Mouse (Mus musculus): ENCODE measurements around the gene Nim1k. TPM values are rescaled to one million over a fixed set of nuclear protein-coding genes. Genes with fewer than 3 reads are reported as not detected.

Gene Nim1k
- polyA plus RNA-seq, 1 experiment: 5.5 TPM

DNA sequence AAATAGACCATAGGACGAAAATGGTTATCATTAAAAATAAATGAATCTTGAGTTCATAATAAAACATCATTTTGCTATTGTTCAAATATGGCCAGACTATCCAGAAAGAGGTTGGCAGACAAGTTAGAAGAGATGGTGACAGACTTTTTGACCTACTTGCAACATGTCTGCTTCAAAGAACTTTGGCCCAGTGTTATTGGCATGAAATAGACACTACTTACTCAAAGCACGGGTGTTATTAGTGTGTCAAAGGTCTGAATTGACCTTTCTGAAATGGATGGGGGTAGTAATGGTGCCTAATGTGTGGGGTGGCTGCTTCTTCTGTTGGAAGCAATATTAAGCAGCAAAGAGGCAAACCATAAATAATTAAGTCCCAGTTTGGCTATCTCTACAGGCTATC, 39.6 kb downstream of the Nim1k start:
- no peaks in the 10 kb centered on the region for H3K27me3 ChIP-seq (ENCODE audit: control insufficient read depth, insufficient read depth, low read length)
- DNase-seq: no peak
- H3K4me3 ChIP-seq (ENCODE audit: control insufficient read depth, insufficient read depth, low read length): no peak overlapping the region
- H3K27ac ChIP-seq (ENCODE audit: control insufficient read depth, insufficient read depth, low read length): no peak overlapping the region
- 95% methylated on average over 2 of the region's 2 CpGs for WGBS
- no peak for TF ChIP-seq CTCF (IDR thresholded peaks at IDR 0.05; ENCODE audit: borderline replicate concordance, control insufficient read depth, extremely low read depth, insufficient read depth, low read length, poor library complexity)
- no peak for TF ChIP-seq POLR2A (IDR thresholded peaks at IDR 0.05; ENCODE audit: control insufficient read depth, extremely low read depth, insufficient read depth, low read length, poor library complexity)
- H3K4me1 ChIP-seq (replicated peaks; ENCODE audit: control insufficient read depth, insufficient read depth, low read length): no peaks in the 10 kb centered on the region
- peaks cover 23% of the 10 kb centered on the region for H3K36me3 ChIP-seq (ENCODE audit: control insufficient read depth, insufficient read depth, low read length)

DNA sequence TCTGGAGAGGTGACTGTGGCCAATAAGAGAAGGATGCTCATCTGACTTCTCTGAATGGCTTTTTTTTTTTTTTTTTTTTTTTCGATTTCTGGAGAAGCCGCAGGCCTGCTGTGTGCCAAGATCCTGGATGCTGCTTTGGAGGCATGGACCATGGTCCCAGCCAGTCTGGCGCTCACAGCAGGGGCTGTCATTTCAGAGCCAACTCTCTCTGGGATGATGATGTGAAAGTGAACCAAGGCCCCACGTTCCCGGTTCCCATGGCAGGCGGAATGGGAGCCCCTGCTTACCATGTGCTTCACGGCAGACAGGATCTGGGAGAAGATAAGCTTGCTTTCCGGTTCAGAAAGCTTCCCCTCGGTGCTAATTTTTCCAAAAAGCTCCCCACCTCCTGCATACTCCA, 41.9 kb downstream of the Nim1k start:
- H3K4me3 ChIP-seq (ENCODE audit: control insufficient read depth, insufficient read depth, low read length): no peak overlapping the region
- no peak for DNase-seq
- TF ChIP-seq POLR2A (IDR thresholded peaks at IDR 0.05; ENCODE audit: control insufficient read depth, extremely low read depth, insufficient read depth, low read length, poor library complexity) (no peak), CTCF (IDR thresholded peaks at IDR 0.05; ENCODE audit: borderline replicate concordance, control insufficient read depth, extremely low read depth, insufficient read depth, low read length, poor library complexity) (no peak)
- no peaks in the 10 kb centered on the region for H3K4me1 ChIP-seq (replicated peaks; ENCODE audit: control insufficient read depth, insufficient read depth, low read length)
- H3K36me3 ChIP-seq (ENCODE audit: control insufficient read depth, insufficient read depth, low read length): peaks cover 30% of the 10 kb centered on the region
- no peak overlapping the region for H3K27ac ChIP-seq (ENCODE audit: control insufficient read depth, insufficient read depth, low read length)
- H3K27me3 ChIP-seq (ENCODE audit: control insufficient read depth, insufficient read depth, low read length): no peaks in the 10 kb centered on the region
- WGBS: 92% methylated on average over 9 of the region's 9 CpGs

DNA sequence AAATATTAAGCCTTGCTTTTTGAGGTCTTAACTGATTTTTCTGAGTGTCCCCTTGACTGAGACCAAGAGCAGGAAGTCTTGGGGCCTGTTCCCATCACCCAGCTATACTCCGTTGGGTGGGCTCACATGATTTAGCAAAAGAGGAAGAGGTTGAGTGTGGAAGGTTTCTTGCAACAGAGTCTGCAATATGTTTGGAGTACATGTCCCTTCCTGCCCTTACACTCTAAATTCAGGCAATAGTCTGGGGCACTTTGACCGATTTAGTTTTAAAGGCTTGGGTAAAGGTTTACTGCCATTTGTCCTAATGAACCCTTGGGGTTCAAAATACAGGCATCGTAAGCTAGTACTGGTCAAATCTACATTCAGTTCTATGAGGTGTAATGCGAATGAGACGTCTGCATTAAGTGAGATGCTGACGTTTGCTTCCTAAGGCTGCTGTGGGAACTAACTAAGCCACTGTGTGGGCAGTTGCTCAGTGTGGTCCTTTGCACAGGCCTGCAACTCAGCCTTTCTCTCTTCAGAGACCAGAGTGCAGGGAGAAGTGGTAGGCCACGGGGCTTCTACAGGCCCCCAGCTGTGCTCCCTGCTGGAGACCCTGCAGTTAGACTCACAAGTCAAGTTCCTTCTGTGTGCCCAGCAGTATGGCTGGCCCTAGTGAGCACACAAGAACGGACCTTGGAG, 42.4 kb downstream of the Nim1k start:
- no peak for TF ChIP-seq CTCF (IDR thresholded peaks at IDR 0.05; ENCODE audit: borderline replicate concordance, control insufficient read depth, extremely low read depth, insufficient read depth, low read length, poor library complexity)
- TF ChIP-seq POLR2A (IDR thresholded peaks at IDR 0.05; ENCODE audit: control insufficient read depth, extremely low read depth, insufficient read depth, low read length, poor library complexity): no peak
- 75% methylated on average over 8 of the region's 8 CpGs for WGBS

DNA sequence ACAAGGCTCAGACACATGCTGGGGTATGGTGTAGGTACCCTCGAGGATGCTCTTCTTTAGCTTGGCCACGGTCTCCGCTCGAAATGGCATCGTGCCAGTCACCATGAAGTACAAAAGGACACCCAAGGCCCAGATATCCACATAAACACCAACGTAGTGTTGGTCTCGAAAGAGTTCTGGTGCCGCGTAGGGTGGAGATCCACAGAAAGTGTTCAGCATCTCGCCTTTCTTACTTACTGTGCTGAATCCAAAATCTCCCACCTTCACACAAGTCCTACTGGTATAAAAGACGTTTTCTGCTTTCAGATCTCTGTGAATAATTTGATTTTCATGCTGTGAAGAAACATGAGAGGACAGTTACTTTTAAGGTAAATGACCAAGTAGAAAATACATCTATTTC, 43.2 kb downstream of the Nim1k start:
- Histone ChIP-seq H3K36me3 (ENCODE audit: control insufficient read depth, insufficient read depth, low read length) (peaks cover 30% of the 10 kb centered on the region), H3K4me1 (replicated peaks; ENCODE audit: control insufficient read depth, insufficient read depth, low read length) (no peaks in the 10 kb centered on the region), H3K4me3 (ENCODE audit: control insufficient read depth, insufficient read depth, low read length) (no peak overlapping the region), H3K27ac (ENCODE audit: control insufficient read depth, insufficient read depth, low read length) (no peak overlapping the region), H3K27me3 (ENCODE audit: control insufficient read depth, insufficient read depth, low read length) (no peaks in the 10 kb centered on the region)
- no peak for DNase-seq
- TF ChIP-seq CTCF (IDR thresholded peaks at IDR 0.05; ENCODE audit: borderline replicate concordance, control insufficient read depth, extremely low read depth, insufficient read depth, low read length, poor library complexity): no peak
- TF ChIP-seq POLR2A (IDR thresholded peaks at IDR 0.05; ENCODE audit: control insufficient read depth, extremely low read depth, insufficient read depth, low read length, poor library complexity): no peak
- 98% methylated on average over 11 of the region's 11 CpGs for WGBS

More for the DNA sequence above, 42.4 kb downstream of the Nim1k start:
- Histone ChIP-seq H3K27ac (ENCODE audit: control insufficient read depth, insufficient read depth, low read length) (no peak overlapping the region), H3K4me3 (ENCODE audit: control insufficient read depth, insufficient read depth, low read length) (no peak overlapping the region), H3K36me3 (ENCODE audit: control insufficient read depth, insufficient read depth, low read length) (peaks cover 30% of the 10 kb centered on the region), H3K4me1 (replicated peaks; ENCODE audit: control insufficient read depth, insufficient read depth, low read length) (no peaks in the 10 kb centered on the region), H3K27me3 (ENCODE audit: control insufficient read depth, insufficient read depth, low read length) (no peaks in the 10 kb centered on the region)
- no peak for DNase-seq

DNA sequence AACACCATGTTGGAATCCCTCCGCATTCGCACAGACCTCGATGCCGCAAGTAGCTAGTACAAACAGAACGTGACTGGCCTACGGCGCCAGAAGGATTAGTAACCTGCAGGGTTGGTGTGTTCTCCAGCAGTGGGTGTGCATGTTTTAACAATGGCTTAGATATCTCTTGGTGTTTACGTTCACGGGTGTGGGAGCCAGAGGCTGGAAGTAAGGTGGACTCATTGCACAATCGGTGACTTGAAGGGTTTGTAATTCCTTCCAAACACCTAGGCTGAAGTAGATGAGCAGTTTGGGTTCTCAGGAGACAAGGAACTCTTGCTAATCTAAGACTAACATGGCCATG, 45.4 kb downstream of the Nim1k start:
- H3K4me3 ChIP-seq (ENCODE audit: control insufficient read depth, insufficient read depth, low read length): no peak overlapping the region
- TF ChIP-seq CTCF (IDR thresholded peaks at IDR 0.05; ENCODE audit: borderline replicate concordance, control insufficient read depth, extremely low read depth, insufficient read depth, low read length, poor library complexity) (no peak), POLR2A (IDR thresholded peaks at IDR 0.05; ENCODE audit: control insufficient read depth, extremely low read depth, insufficient read depth, low read length, poor library complexity) (no peak)
- no peak overlapping the region for H3K27ac ChIP-seq (ENCODE audit: control insufficient read depth, insufficient read depth, low read length)
- no peaks in the 10 kb centered on the region for H3K27me3 ChIP-seq (ENCODE audit: control insufficient read depth, insufficient read depth, low read length)
- DNase-seq: no peak
- peaks cover 37% of the 10 kb centered on the region for H3K36me3 ChIP-seq (ENCODE audit: control insufficient read depth, insufficient read depth, low read length)
- H3K4me1 ChIP-seq (replicated peaks; ENCODE audit: control insufficient read depth, insufficient read depth, low read length): peaks cover 6% of the 10 kb centered on the region
- WGBS: 95% methylated on average over 10 of the region's 10 CpGs

DNA sequence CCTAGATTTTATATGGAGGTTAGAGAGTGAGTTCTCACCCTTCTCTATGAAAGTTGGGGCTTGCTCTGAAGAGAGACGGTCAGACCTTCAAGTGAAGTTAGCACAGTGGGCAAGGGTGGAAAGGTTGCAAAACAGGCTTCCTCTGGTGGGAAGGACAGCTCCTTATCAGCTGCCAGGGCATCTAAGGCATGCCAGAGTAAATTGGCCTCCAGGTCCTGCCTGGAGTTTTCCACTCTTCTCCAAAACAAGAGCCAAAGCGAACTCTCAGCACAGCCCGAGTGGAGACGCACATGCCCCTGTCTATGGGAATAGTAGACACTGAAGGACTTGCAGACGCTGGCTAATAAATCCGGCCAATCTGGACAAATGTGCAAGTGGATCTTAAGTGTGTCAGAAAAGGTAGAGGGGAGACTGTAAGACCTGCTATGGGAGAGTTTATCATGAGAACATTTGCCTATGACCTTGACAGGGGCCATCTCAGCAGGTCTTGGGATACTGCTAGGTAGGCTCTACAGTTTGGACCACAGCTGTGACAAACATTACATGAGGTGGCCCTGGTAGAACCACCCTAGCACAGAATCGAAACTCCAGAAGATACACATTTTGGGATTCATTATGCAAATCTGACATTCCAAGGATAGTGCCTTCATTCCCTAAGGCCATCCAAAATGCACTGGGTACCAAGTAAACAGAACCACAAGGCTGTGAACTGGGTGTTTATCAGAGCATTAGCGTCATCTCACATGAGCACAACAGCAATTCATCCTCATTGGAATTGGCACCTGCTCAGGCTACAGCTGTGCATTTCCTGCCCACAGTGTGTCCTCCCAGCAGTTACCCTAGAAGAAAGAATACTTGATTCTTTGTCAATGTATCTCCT, 46.1 kb downstream of the Nim1k start:
- no peak for DNase-seq
- Histone ChIP-seq H3K4me3 (ENCODE audit: control insufficient read depth, insufficient read depth, low read length) (no peak overlapping the region), H3K27ac (ENCODE audit: control insufficient read depth, insufficient read depth, low read length) (no peak overlapping the region), H3K4me1 (replicated peaks; ENCODE audit: control insufficient read depth, insufficient read depth, low read length) (peaks cover 6% of the 10 kb centered on the region), H3K36me3 (ENCODE audit: control insufficient read depth, insufficient read depth, low read length) (peaks cover 43% of the 10 kb centered on the region), H3K27me3 (ENCODE audit: control insufficient read depth, insufficient read depth, low read length) (no peaks in the 10 kb centered on the region)
- TF ChIP-seq POLR2A (IDR thresholded peaks at IDR 0.05; ENCODE audit: control insufficient read depth, extremely low read depth, insufficient read depth, low read length, poor library complexity) (no peak), CTCF (IDR thresholded peaks at IDR 0.05; ENCODE audit: borderline replicate concordance, control insufficient read depth, extremely low read depth, insufficient read depth, low read length, poor library complexity) (no peak)
- 97% methylated on average over 8 of the region's 8 CpGs for WGBS

All from thymus, adult 2 months (tissue).